Mouse (Mus musculus): ENCODE measurements around the gene Cacna1d. TPM values are rescaled to one million over a fixed set of nuclear protein-coding genes. Genes with fewer than 3 reads are reported as not detected.

Cacna1d gene
- polyA plus RNA-seq, 1 experiment from 2014 or later, result 13.5 TPM

- WGBS, result 45% methylated on average over 11 of the region's 11 CpGs
- Histone ChIP-seq H3K4me2 (replicated peaks) (no peak overlapping the region), H3K4me3 (replicated peaks; ENCODE audit: low read length) (no peak overlapping the region), H3K27me3 (ENCODE audit: control insufficient read depth, insufficient read depth, low read length) (no peaks in the 10 kb centered on the region), H3K4me1 (replicated peaks; ENCODE audit: control insufficient read depth, insufficient read depth, low read length) (no peaks in the 10 kb centered on the region), H3K36me3 (replicated peaks; ENCODE audit: control insufficient read depth, insufficient read depth) (peaks cover 5% of the 10 kb centered on the region; the same call in 1 of the 2 replicates), H3K27ac (no peak overlapping the region), H3K9me3 (ENCODE audit: control insufficient read depth, low read length) (no peaks in the 10 kb centered on the region), H3K9ac (no peak overlapping the region)
- ATAC-seq (ENCODE audit: low FRiP score), result no peak
- DNase-seq (ENCODE audit: low spot score), result no peak
These were observed 352.8 kb downstream of the Cacna1d start for GRCm38 (mm10) chr14:30138379-30138964.

GRCm38 (mm10) chr14:30137961-30138360 lies 353.3 kb downstream of the Cacna1d start:
- DNase-seq (ENCODE audit: low spot score), result no peak

GRCm38 (mm10) chr14:30136965-30137364 lies 354.3 kb downstream of the Cacna1d start:
- H3K27ac ChIP-seq, result no peak overlapping the region
- H3K4me3 ChIP-seq (replicated peaks; ENCODE audit: low read length), result no peak overlapping the region
- 12% methylated on average over 8 of the region's 8 CpGs for WGBS
- H3K9ac ChIP-seq, result no peak overlapping the region
- no peaks in the 10 kb centered on the region for H3K27me3 ChIP-seq (ENCODE audit: control insufficient read depth, insufficient read depth, low read length)
- ATAC-seq (ENCODE audit: low FRiP score) (peak; percentile 84), DNase-seq (ENCODE audit: low spot score) (peak; percentile 93)
- H3K9me3 ChIP-seq (ENCODE audit: control insufficient read depth, low read length), result no peaks in the 10 kb centered on the region
- H3K36me3 ChIP-seq (replicated peaks; ENCODE audit: control insufficient read depth, insufficient read depth), result 0 out of 2 replicates have a peak, but pooled peaks cover under 1% of the 10 kb centered on the region
- H3K4me1 ChIP-seq (replicated peaks; ENCODE audit: control insufficient read depth, insufficient read depth, low read length), result no peaks in the 10 kb centered on the region
- no peak overlapping the region for H3K4me2 ChIP-seq (replicated peaks)

More at GRCm38 (mm10) chr14:30137961-30138360, 353.3 kb downstream of the Cacna1d start:
- Histone ChIP-seq H3K4me3 (replicated peaks; ENCODE audit: low read length) (no peak overlapping the region), H3K36me3 (replicated peaks; ENCODE audit: control insufficient read depth, insufficient read depth) (peaks cover 5% of the 10 kb centered on the region; the same call in 1 of the 2 replicates), H3K4me2 (replicated peaks) (no peak overlapping the region), H3K27me3 (ENCODE audit: control insufficient read depth, insufficient read depth, low read length) (no peaks in the 10 kb centered on the region), H3K9ac (no peak overlapping the region), H3K9me3 (ENCODE audit: control insufficient read depth, low read length) (no peaks in the 10 kb centered on the region), H3K27ac (no peak overlapping the region), H3K4me1 (replicated peaks; ENCODE audit: control insufficient read depth, insufficient read depth, low read length) (no peaks in the 10 kb centered on the region)
- no peak for ATAC-seq (ENCODE audit: low FRiP score)
- 86% methylated on average over 3 of the region's 3 CpGs for WGBS

- no peaks in the 10 kb centered on the region for H3K36me3 ChIP-seq (replicated peaks; ENCODE audit: control insufficient read depth, insufficient read depth)
- DNase-seq (ENCODE audit: low spot score) (no peak), ATAC-seq (ENCODE audit: low FRiP score) (no peak)
- no peak overlapping the region for H3K27ac ChIP-seq
- WGBS, result 90% methylated on average over 10 of the region's 10 CpGs
- no peak overlapping the region for H3K4me3 ChIP-seq (replicated peaks; ENCODE audit: low read length)
- no peak overlapping the region for H3K9ac ChIP-seq
- no peaks in the 10 kb centered on the region for H3K27me3 ChIP-seq (ENCODE audit: control insufficient read depth, insufficient read depth, low read length)
- H3K4me1 ChIP-seq (replicated peaks; ENCODE audit: control insufficient read depth, insufficient read depth, low read length), result no peaks in the 10 kb centered on the region
- H3K9me3 ChIP-seq (ENCODE audit: control insufficient read depth, low read length), result no peaks in the 10 kb centered on the region
- H3K4me2 ChIP-seq (replicated peaks), result no peak overlapping the region
These were observed 355.9 kb downstream of the Cacna1d start for GRCm38 (mm10) chr14:30135351-30135750.

- no peaks in the 10 kb centered on the region for H3K27me3 ChIP-seq (ENCODE audit: control insufficient read depth, insufficient read depth, low read length)
- H3K4me1 ChIP-seq (replicated peaks; ENCODE audit: control insufficient read depth, insufficient read depth, low read length), result no peaks in the 10 kb centered on the region
- H3K4me3 ChIP-seq (replicated peaks; ENCODE audit: low read length), result no peak overlapping the region
- H3K9me3 ChIP-seq (ENCODE audit: control insufficient read depth, low read length), result no peaks in the 10 kb centered on the region
- no peak overlapping the region for H3K27ac ChIP-seq
- no peak overlapping the region for H3K4me2 ChIP-seq (replicated peaks)
- 52% methylated on average over 3 of the region's 3 CpGs for WGBS
- no peaks in the 10 kb centered on the region for H3K36me3 ChIP-seq (replicated peaks; ENCODE audit: control insufficient read depth, insufficient read depth)
- no peak for DNase-seq (ENCODE audit: low spot score)
- ATAC-seq (ENCODE audit: low FRiP score), result no peak
- H3K9ac ChIP-seq, result no peak overlapping the region
These were observed 357.6 kb downstream of the Cacna1d start for GRCm38 (mm10) chr14:30133684-30134083.

- H3K27me3 ChIP-seq (ENCODE audit: control insufficient read depth, insufficient read depth, low read length), result no peaks in the 10 kb centered on the region
- no peak overlapping the region for H3K4me3 ChIP-seq (replicated peaks; ENCODE audit: low read length)
- ATAC-seq (ENCODE audit: low FRiP score) (no peak), DNase-seq (ENCODE audit: low spot score) (no peak)
- WGBS, result 15% methylated on average over 3 of the region's 3 CpGs
- no peak overlapping the region for H3K27ac ChIP-seq
- no peaks in the 10 kb centered on the region for H3K9me3 ChIP-seq (ENCODE audit: control insufficient read depth, low read length)
- H3K4me2 ChIP-seq (replicated peaks), result no peak overlapping the region
- no peaks in the 10 kb centered on the region for H3K4me1 ChIP-seq (replicated peaks; ENCODE audit: control insufficient read depth, insufficient read depth, low read length)
- H3K9ac ChIP-seq, result no peak overlapping the region
- no peaks in the 10 kb centered on the region for H3K36me3 ChIP-seq (replicated peaks; ENCODE audit: control insufficient read depth, insufficient read depth)
These were observed 360.0 kb downstream of the Cacna1d start for GRCm38 (mm10) chr14:30131256-30131655.

GRCm38 (mm10) chr14:30130092-30130491 lies 361.2 kb downstream of the Cacna1d start:
- H3K9me3 ChIP-seq (ENCODE audit: control insufficient read depth, low read length), result no peaks in the 10 kb centered on the region
- no peak overlapping the region for H3K27ac ChIP-seq
- H3K4me3 ChIP-seq (replicated peaks; ENCODE audit: low read length), result no peak overlapping the region
- no peak overlapping the region for H3K4me2 ChIP-seq (replicated peaks)
- no peak overlapping the region for H3K9ac ChIP-seq
- no peaks in the 10 kb centered on the region for H3K4me1 ChIP-seq (replicated peaks; ENCODE audit: control insufficient read depth, insufficient read depth, low read length)
- WGBS, result 92% methylated on average over 9 of the region's 9 CpGs
- ATAC-seq (ENCODE audit: low FRiP score) (no peak), DNase-seq (ENCODE audit: low spot score) (no peak)
- no peaks in the 10 kb centered on the region for H3K27me3 ChIP-seq (ENCODE audit: control insufficient read depth, insufficient read depth, low read length)
- no peaks in the 10 kb centered on the region; the same call in 1 of the 2 replicates for H3K36me3 ChIP-seq (replicated peaks; ENCODE audit: control insufficient read depth, insufficient read depth)

- WGBS, result 38% methylated on average over 9 of the region's 9 CpGs
- no peak overlapping the region for H3K4me3 ChIP-seq (replicated peaks; ENCODE audit: low read length)
These were observed 361.9 kb downstream of the Cacna1d start for GRCm38 (mm10) chr14:30129378-30129777.

GRCm38 (mm10) chr14:30124951-30125690 lies 366.1 kb downstream of the Cacna1d start:
- WGBS, result 85% methylated on average over 20 of the region's 20 CpGs
- Histone ChIP-seq H3K9me3 (ENCODE audit: control insufficient read depth, low read length) (no peaks in the 10 kb centered on the region), H3K36me3 (replicated peaks; ENCODE audit: control insufficient read depth, insufficient read depth) (peaks cover 13% of the 10 kb centered on the region), H3K9ac (no peak overlapping the region), H3K27me3 (ENCODE audit: control insufficient read depth, insufficient read depth, low read length) (no peaks in the 10 kb centered on the region), H3K4me2 (replicated peaks) (no peak overlapping the region), H3K27ac (no peak overlapping the region), H3K4me1 (replicated peaks; ENCODE audit: control insufficient read depth, insufficient read depth, low read length) (no peaks in the 10 kb centered on the region), H3K4me3 (replicated peaks; ENCODE audit: low read length) (no peak overlapping the region)
- DNase-seq (ENCODE audit: low spot score), result no peak
- no peak for ATAC-seq (ENCODE audit: low FRiP score)

More at GRCm38 (mm10) chr14:30129378-30129777, 361.9 kb downstream of the Cacna1d start:
- H3K27me3 ChIP-seq (ENCODE audit: control insufficient read depth, insufficient read depth, low read length), result no peaks in the 10 kb centered on the region
- no peaks in the 10 kb centered on the region for H3K9me3 ChIP-seq (ENCODE audit: control insufficient read depth, low read length)
- H3K36me3 ChIP-seq (replicated peaks; ENCODE audit: control insufficient read depth, insufficient read depth), result no peaks in the 10 kb centered on the region; the same call in none of the 2 replicates
- no peaks in the 10 kb centered on the region for H3K4me1 ChIP-seq (replicated peaks; ENCODE audit: control insufficient read depth, insufficient read depth, low read length)
- H3K27ac ChIP-seq, result no peak overlapping the region
- DNase-seq (ENCODE audit: low spot score), result peak; percentile 28
- no peak overlapping the region for H3K9ac ChIP-seq
- ATAC-seq (ENCODE audit: low FRiP score), result no peak
- no peak overlapping the region for H3K4me2 ChIP-seq (replicated peaks)

Data from hindbrain, embryonic 14.5 days (tissue).